Mouse (Mus musculus) urinary bladder, postnatal 36 days (tissue): ENCODE results near the gene C2.

Experiments
- DNase-seq, 2 experiments: peaks; one replicate each; pipeline ENCODE4 v3.0.0; 2022; ENCODE audit warnings: low spot score in 2 of 2, mixed read lengths in 1 of 2

Gene C2

GRCm38 (mm10) chr17:34881166-34881565 lies 16.9 kb downstream of the C2 start:
- no peak for DNase-seq

- DNase-seq = no peak
Measured at GRCm38 (mm10) chr17:34879336-34879879, 18.7 kb downstream of the C2 start, which contains the start of gene Zbtb12. TSS of gene Zbtb12 (plus strand) at chr17:34879483.

GRCm38 (mm10) chr17:34874321-34874720 lies 23.7 kb downstream of the C2 start:
- DNase-seq = no peak

GRCm38 (mm10) chr17:34865981-34866380 lies 32.1 kb downstream of the C2 start:
- no peak for DNase-seq

- no peak for DNase-seq
Measured at GRCm38 (mm10) chr17:34862416-34863081, 35.5 kb downstream of the C2 start, which contains the start of gene Cfb. TSS of gene Cfb (minus strand) at chr17:34862518.

DNA sequence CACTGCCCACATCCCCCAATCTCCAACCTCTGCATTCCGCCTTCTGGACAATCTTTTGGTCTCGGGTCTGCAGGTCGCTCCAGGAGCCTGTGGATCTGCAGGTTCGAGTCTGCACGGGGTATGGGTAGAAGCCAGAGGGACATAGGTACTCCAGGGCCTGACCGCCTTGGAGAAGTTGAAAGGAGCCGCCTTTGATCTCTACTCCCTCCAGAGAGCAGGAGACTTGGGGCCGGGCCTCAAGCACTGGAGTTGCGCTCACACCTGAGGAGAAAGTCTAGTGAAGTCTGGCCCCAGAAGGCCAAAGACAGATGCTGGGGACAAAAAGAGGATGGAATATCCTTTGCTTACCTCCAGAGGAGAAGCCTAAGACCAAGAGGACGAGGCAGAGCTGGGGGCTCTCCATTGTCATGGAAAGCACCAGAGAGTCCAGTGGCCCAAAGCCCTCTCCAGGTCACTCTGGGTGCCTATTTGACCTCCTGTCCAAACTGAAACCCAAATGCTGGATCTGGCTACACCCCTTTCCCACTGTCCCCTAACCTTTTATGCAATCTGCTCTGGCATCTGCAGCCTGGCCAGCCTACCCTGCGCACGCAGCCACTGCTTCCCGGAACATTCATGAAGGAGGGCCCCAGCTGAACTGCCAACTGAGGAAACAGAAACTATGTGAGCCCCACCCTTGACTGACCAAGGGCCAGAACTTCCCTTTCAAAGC lies 36.2 kb downstream of the C2 start:
- DNase-seq = peak in 1 of 2 experiments; percentile 40

DNA sequence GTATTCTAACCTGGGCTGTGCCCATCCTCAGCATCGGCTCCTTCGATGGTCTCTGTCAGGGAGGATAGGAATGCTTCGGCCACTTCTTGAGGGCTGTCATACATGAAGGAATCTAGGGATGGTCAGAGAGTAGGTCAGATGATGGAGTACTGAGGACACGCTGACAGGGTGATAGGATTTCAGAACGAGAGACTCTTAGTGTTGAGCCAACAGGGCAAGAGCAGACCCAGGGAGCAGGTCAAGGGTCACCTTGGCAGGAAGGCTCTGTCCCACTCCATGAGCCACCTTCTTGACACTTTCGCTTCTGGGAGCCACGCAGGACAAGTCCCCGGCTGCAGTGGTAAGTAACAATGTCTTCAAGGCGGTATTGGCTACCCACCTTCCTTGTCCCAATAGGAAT lies 37.6 kb downstream of the C2 start:
- DNase-seq = no peak

DNA sequence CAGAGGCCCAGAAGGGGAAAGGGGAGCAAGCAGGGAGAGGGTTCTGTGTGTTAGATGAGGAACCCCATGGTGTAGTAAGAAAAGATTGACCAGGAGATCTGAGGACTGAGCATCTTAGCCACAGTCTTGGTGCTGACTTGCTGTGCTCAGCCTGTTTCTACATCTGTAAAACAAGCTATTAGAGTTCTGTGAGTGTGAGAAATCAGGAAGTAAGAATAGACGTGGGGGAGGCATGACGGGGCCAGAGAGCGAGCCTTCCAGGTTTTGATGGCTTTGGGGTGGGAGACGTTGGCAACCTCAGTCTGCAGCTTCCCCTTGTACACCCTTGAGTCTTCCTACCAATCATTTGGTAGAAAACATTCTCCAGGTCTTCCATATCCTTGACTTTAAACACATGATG lies 39.4 kb downstream of the C2 start:
- no peak for DNase-seq

- peak in 1 of 2 experiments; percentile 33 for DNase-seq
Measured at GRCm38 (mm10) chr17:34855825-34856224, 42.2 kb downstream of the C2 start.

DNA sequence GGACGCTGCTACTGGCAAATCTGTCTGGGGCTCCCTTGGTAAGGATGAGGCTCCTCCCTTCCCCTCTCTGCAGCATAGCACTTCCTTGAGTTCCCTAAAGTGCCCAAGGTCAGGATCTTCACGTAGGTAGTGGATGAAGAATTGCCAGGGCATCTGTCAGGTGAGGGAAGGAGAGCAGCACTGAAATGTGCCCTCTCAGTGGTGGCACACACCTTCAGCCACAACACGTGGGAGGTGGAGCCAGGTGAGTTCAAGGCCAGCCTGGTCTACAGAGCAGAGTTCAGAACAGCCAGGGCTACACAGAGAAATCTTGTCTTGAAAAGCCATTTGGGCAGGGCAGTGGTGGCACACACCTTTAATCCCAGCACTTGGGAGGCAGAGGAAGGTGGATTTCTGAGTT lies 43.3 kb downstream of the C2 start:
- DNase-seq = no peak

- no peak for DNase-seq
Measured at GRCm38 (mm10) chr17:34853511-34853910, 44.6 kb downstream of the C2 start.

GRCm38 (mm10) chr17:34850517-34851125 lies 47.4 kb downstream of the C2 start:
- DNase-seq = no peak

DNA sequence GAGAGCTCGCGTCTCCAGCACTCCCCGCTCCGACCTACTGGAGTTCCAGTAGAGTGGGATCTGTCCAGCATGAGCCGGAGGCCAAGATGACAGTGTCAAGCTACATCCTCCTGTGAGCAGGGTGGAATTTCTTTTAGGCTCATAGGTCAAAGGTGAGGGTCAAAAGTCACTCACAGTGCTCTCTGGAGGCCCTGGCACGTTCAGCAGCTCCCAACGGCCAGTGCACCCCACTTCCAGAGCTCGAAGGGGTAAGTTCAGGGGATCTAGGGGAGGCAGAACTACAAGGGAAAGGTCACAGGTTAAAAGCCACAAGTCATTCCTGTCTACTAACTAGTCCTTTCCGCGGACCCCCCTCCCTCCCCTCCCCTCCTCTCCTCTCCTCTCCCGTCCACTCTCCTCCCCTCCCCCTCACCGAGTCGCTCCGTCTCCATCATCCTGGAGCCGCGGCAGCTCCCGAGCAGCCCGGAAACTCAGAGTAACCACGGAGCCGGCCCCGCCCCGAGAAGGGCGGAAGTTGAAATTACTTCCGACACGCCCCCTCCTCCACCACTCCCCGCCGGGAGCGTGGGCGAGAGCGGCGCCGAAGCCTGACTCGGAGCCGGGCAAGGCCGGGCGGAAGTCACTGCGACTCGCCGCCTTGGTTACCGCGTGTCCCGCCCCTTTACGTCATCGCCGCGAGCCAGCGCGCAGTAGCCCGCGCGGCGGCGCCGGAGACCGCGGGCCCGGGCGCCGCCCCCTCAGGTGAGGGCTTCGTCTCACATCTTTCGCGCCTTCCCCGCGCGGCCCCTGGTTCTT lies 48.1 kb downstream of the C2 start, which contains the start of the genes Skiv2l and Nelfe:
TSS of gene Skiv2l (minus strand) at position 489 of the 795 bp plus-strand sequence.
TSS of gene Nelfe (plus strand) at position 670 of the 795 bp plus-strand sequence.
- DNase-seq = peak; percentile 98

- DNase-seq = no peak
Measured at GRCm38 (mm10) chr17:34847615-34848014, 50.5 kb downstream of the C2 start.

GRCm38 (mm10) chr17:34847192-34847591 lies 50.9 kb downstream of the C2 start:
- DNase-seq = no peak

DNA sequence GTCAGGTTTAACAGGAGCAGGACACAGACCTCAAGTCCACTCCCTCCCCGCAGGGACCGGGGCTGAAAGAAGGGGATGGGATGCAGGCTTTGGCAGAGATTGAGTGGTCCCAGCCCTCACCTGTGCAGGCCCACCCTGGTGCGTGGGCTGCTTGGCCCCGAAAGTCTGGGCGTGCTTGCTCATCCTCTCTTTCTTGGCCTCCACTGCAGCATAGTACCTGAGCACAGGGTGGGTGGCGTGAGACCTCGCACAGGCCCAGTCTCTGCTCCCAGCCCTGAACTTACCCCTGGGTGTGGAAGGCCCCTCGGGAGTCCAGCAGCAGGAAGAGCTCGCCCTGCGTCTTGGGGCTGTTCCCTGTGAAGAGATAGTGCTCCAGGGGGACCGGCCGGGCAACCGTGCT lies 53.2 kb downstream of the C2 start:
- no peak for DNase-seq

- no peak for DNase-seq
Measured at GRCm38 (mm10) chr17:34840736-34841307, 57.2 kb downstream of the C2 start.

- DNase-seq = no peak
Measured at GRCm38 (mm10) chr17:34838785-34839184, 59.3 kb downstream of the C2 start.

DNA sequence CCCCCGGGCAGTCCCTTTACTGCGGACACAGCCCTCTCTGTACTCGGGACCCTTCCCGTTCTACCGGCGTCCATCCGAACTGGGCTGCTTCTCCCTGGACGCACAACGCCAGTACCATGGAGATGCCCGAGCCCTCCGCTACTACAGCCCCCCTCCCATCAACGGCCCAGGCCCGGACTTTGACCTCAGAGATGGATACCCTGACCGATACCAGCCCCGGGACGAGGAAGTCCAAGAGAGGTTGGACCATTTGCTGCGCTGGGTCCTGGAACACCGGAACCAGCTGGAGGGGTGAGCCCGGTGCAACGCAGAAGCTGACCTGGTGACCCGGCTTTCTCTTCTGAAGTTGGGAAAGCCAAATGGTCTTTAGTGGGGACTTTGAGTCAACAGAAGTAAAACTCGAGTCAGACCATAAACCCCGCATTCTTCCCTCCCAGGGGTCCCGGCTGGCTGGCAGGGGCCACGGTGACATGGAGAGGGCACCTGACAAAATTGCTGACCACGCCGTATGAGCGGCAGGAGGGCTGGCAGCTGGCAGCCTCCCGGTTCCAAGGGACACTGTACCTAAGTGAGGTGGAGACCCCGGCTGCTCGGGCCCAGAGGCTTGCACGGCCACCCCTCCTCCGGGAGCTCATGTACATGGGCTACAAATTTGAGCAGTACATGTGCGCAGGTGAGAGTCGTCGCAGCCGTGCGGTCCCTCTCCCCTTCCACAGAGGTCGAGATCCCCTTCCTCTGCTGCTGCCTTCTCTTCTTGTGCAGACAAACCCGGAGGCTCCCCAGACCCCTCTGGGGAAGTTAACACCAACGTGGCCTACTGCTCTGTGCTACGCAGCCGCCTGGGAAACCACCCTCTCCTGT lies 60.4 kb downstream of the C2 start:
- DNase-seq = no peak

- DNase-seq = peak; percentile 94 to 95
Measured at GRCm38 (mm10) chr17:34836856-34837221, 61.2 kb downstream of the C2 start, which contains the start of the genes Stk19 and Dxo. TSS of gene Stk19 (minus strand) at chr17:34836945. TSS of gene Dxo (plus strand) at chr17:34837019.
